Mouse (Mus musculus) neutrophil, adult 83 days (primary cell): ENCODE data around the gene 1700028P14Rik. TPM values are rescaled to one million over a fixed set of nuclear protein-coding genes. Genes with fewer than 3 reads are reported as not detected.

Experiments
- total RNA-seq, 2 experiments: library from RNA; stranded (reverse); gene quantifications; one replicate each; pipeline ENCODE4 v1.2.4; 2023

The 1700028P14Rik gene
- total RNA-seq = not detected

DNA sequence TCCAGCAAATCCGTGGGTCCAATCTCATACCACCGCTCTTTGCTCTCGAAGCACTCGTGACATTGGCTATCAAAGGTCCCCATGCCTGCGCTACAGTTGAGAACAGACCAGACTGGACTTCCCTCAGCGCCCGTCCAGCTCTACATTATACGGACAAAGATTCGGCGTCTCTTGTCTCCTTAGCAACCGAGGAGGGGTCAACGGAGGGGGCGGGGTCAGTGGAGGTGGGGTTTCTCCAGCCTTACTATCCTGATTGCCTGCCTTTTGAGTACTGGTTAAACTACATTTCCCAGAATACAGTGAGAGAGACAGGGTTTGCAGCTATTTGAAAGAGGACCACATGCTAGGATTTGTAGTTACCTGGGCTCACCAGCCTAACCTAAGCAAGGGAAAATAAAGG lies at the start of gene 1700028P14Rik:
1700028P14Rik (minus strand) TSS at position 169 of the 400 bp plus-strand sequence.

DNA sequence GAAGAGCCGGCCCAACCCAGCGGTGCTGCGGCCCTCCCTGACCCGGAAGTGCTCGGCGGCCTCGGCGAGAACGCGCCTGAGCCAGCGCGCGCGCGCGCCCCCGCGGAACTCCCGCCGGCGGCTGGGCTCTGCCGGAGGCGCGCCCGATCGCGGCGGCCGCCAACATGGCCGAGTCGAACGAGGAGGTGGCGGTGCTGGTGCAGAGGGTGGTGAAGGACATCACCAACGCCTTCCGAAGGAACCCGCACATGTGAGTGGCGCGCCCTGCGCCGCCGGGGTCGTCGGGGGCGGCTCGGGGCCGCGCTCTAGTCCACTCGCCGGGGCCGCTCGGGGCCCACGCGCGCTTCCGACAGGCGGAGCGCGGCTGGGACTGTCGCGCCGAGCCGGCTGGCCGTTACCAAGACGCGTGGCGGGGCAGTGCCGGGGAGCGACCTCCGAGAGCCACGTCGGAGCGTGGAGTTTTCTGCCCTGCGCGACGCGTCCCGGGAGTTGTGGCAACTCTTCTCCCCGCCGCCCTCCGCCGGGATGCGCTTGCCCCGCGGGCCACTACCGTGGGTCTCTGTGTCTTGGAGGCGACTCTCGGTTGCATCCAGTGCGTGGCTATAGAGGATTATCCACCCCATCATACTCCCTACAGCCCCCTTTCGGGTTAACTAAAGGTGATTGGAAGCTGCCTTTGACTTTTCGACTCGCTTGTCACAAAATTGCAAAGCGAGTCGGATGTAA lies 34.8 kb upstream of the 1700028P14Rik start, which contains the start of gene Ptar1:
Ptar1 (plus strand) TSS at position 134 of the 726 bp plus-strand sequence.

Other genes starting within 250 kb of the 1700028P14Rik start
- under 1 TPM; 0.15 to 0.22 TPM for gene Mamdc2, start 204.4 kb downstream of the 1700028P14Rik start, total RNA-seq
- 10 to 100 TPM; 14.2 to 16.0 TPM for gene Ptar1, start 34.6 kb upstream of the 1700028P14Rik start, total RNA-seq
- gene Apba1, start 106.1 kb upstream of the 1700028P14Rik start, total RNA-seq = 10 to 100 TPM; 14.2 to 16.8 TPM